Mouse (Mus musculus): Measurements from ENCODE around the gene Crtac1.

GRCm38 (mm10) chr19:42322357-42323090, 109.1 kb downstream of the Crtac1 start:
- TF ChIP-seq GATA1 (IDR thresholded peaks at IDR 0.05; ENCODE audit: low read length) (no peak), TAL1 (IDR thresholded peaks at IDR 0.05; ENCODE audit: low read length) (no peak)

All from erythroblast, embryonic 14.5 days (primary cell).